Mouse (Mus musculus): ENCODE results near the gene Tdgf1. TPM values are rescaled to one million over a fixed set of nuclear protein-coding genes. Genes with fewer than 3 reads are reported as not detected.

The Tdgf1 gene
- total and polyA plus RNA-seq, 3 experiments: not detected

DNA sequence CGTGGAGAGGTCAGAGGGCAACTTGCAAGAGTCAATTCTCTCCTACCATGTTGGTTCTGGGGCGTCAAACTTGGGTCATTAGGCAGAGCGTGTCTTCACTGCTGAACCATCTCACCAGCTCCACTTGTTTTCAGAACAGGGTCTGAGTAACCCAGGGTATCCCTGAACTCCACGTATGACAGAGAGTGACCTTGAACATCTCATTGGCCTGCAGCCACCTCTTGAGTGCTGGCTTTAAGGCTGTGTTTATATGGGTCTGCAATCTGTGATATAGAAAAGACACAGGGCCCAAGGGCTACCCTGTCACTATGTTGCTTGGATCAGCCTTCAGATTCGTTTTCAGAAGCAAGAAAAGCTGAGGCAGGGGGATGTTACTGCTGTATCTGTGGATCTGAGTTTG is 13.7 kb upstream of the Tdgf1 start:
- in situ Hi-C loops (cut with MboI; ENCODE audit: low pct_ligation_motif_present, low pct_unique_long_range_greater_than_20kb, low sequenced_read_pairs) (no loop called here), dilution Hi-C loops (cut with MboI; ENCODE audit: extremely low pct_ligation_motif_present, extremely low pct_unique_long_range_greater_than_20kb, low sequenced_read_pairs) (no loop called here)
- no peak overlapping the region for H3K27ac ChIP-seq (ENCODE audit: insufficient read depth, low read depth)
- H3K27me3 ChIP-seq (replicated peaks): no peaks in the 10 kb centered on the region
- H3K4me2 ChIP-seq (ENCODE audit: insufficient read depth, low read depth, poor library complexity, severe bottlenecking): no peak overlapping the region
- H3K4me1 ChIP-seq (ENCODE audit: control insufficient read depth in 1 of 2, insufficient read depth in 2 of 2): peaks cover 1 to 2% of the 10 kb centered on the region in 2 experiments; a peak in 1 of 4 replicates
- no peak for TF ChIP-seq CTCF (conservative IDR thresholded peaks at IDR 0.05 in 1 of 2, IDR thresholded peaks at IDR 0.05 in 1 of 2; ENCODE audit: low read depth in 2 of 2, low read length in 2 of 2)
- TF ChIP-seq SIN3A (IDR thresholded peaks at IDR 0.05; ENCODE audit: low read length): no peak
- TF ChIP-seq KAT2A (IDR thresholded peaks at IDR 0.05; ENCODE audit: insufficient replicate concordance, low read length): no peak
- no peak for TF ChIP-seq E2F4 (IDR thresholded peaks at IDR 0.05; ENCODE audit: insufficient replicate concordance, low read depth, low read length)
- no peak for TF ChIP-seq ZKSCAN1 (IDR thresholded peaks at IDR 0.05; ENCODE audit: borderline replicate concordance, low read depth, low read length)
- no peak for TF ChIP-seq UBTF (IDR thresholded peaks at IDR 0.05; ENCODE audit: low read depth, low read length)
- TF ChIP-seq ZC3H11A (IDR thresholded peaks at IDR 0.05; ENCODE audit: low read depth, low read length): no peak
- TF ChIP-seq ZMIZ1 (IDR thresholded peaks at IDR 0.05; ENCODE audit: low read depth, low read length): no peak
- TF ChIP-seq MAZ (IDR thresholded peaks at IDR 0.05; ENCODE audit: low read depth, low read length): no peak
- no peak for TF ChIP-seq MEF2A (IDR thresholded peaks at IDR 0.05; ENCODE audit: borderline replicate concordance, low read depth, low read length)
- no peak for TF ChIP-seq PAX5 (IDR thresholded peaks at IDR 0.05; ENCODE audit: low read length)
- no peak for TF ChIP-seq CHD1 (IDR thresholded peaks at IDR 0.05; ENCODE audit: low read depth, low read length)
- no peaks in the 10 kb centered on the region for H3K79me2 ChIP-seq (replicated peaks; ENCODE audit: control insufficient read depth, extremely low read depth, insufficient read depth, poor library complexity, severe bottlenecking)
- no peak overlapping the region for H3K9ac ChIP-seq (ENCODE audit: insufficient read depth, low read depth)
- no peaks in the 10 kb centered on the region for H3K9me3 ChIP-seq (replicated peaks; ENCODE audit: low read length)
- no peak for DNase-seq (ENCODE audit: extremely low read depth)
- no peak overlapping the region for H3K4me3 ChIP-seq (replicated peaks in 1 of 3; ENCODE audit: low read depth in 2 of 3, low read length in 2 of 3, poor library complexity in 1 of 3)
- H3K36me3 ChIP-seq (replicated peaks in 1 of 2; ENCODE audit: control insufficient read depth in 1 of 2, insufficient read depth in 1 of 2, low read length in 1 of 2): no peaks in the 10 kb centered on the region

DNA sequence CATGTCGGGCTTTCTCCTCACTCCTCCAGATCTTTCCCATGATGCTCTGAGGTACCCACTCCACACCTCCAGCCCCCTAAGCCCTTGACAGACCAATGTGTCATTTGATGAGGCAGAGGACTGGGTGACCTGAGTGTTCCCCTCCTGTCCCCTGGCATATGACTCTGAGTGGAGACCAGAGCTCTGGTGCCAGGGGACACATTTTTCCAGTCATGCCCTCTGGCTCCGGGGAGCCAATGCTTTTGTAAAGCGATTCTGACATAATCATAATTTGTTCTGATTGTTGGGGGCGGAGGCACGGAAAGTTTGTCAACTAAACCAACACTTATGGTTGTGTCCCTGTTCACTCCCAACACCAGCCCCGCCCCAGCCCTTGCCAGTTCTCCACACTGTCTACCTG is 10.0 kb upstream of the Tdgf1 start:
- Histone ChIP-seq H3K4me1 (ENCODE audit: control insufficient read depth in 1 of 2, insufficient read depth in 2 of 2) (0 out of 4 replicates have a peak, but pooled peaks cover 0 to 2% of the 10 kb centered on the region in 2 experiments), H3K9me3 (replicated peaks; ENCODE audit: low read length) (no peaks in the 10 kb centered on the region), H3K36me3 (replicated peaks in 1 of 2; ENCODE audit: control insufficient read depth in 1 of 2, insufficient read depth in 1 of 2, low read length in 1 of 2) (no peaks in the 10 kb centered on the region), H3K4me2 (ENCODE audit: insufficient read depth, low read depth, poor library complexity, severe bottlenecking) (no peak overlapping the region), H3K27me3 (replicated peaks) (no peaks in the 10 kb centered on the region), H3K4me3 (replicated peaks in 1 of 3; ENCODE audit: low read depth in 2 of 3, low read length in 2 of 3, poor library complexity in 1 of 3) (no peak overlapping the region), H3K9ac (ENCODE audit: insufficient read depth, low read depth) (no peak overlapping the region), H3K79me2 (replicated peaks; ENCODE audit: control insufficient read depth, extremely low read depth, insufficient read depth, poor library complexity, severe bottlenecking) (no peaks in the 10 kb centered on the region), H3K27ac (ENCODE audit: insufficient read depth, low read depth) (no peak overlapping the region)
- in situ Hi-C loops (cut with MboI; ENCODE audit: low pct_ligation_motif_present, low pct_unique_long_range_greater_than_20kb, low sequenced_read_pairs): no loop called here
- TF ChIP-seq ZNF384 (IDR thresholded peaks at IDR 0.05; ENCODE audit: low read depth, low read length) (no peak), MYC (IDR thresholded peaks at IDR 0.05; ENCODE audit: low read depth, low read length) (no peak), SIN3A (IDR thresholded peaks at IDR 0.05; ENCODE audit: low read length) (no peak), JUND (conservative IDR thresholded peaks at IDR 0.05; ENCODE audit: low read depth, low read length) (no peak), MAZ (IDR thresholded peaks at IDR 0.05; ENCODE audit: low read depth, low read length) (no peak), ETS1 (conservative IDR thresholded peaks at IDR 0.05; ENCODE audit: low read depth, low read length) (no peak), MAFK (IDR thresholded peaks at IDR 0.05; ENCODE audit: insufficient replicate concordance, low read length) (no peak), CTCF (conservative IDR thresholded peaks at IDR 0.05 in 1 of 2, IDR thresholded peaks at IDR 0.05 in 1 of 2; ENCODE audit: low read depth in 2 of 2, low read length in 2 of 2) (no peak), RAD21 (IDR thresholded peaks at IDR 0.05; ENCODE audit: low read depth, low read length) (no peak), IRF4 (IDR thresholded peaks at IDR 0.05; ENCODE audit: low read depth, low read length) (no peak), E2F4 (IDR thresholded peaks at IDR 0.05; ENCODE audit: insufficient replicate concordance, low read depth, low read length) (no peak), EP300 (IDR thresholded peaks at IDR 0.05; ENCODE audit: low read length) (no peak), ELF1 (IDR thresholded peaks at IDR 0.05; ENCODE audit: low read depth, low read length) (no peak), RCOR1 (conservative IDR thresholded peaks at IDR 0.05; ENCODE audit: low read depth, low read length) (no peak), ZC3H11A (IDR thresholded peaks at IDR 0.05; ENCODE audit: low read depth, low read length) (no peak), KAT2A (IDR thresholded peaks at IDR 0.05; ENCODE audit: insufficient replicate concordance, low read length) (no peak)
- dilution Hi-C loops (cut with MboI; ENCODE audit: extremely low pct_ligation_motif_present, extremely low pct_unique_long_range_greater_than_20kb, low sequenced_read_pairs): no loop called here
- no peak for DNase-seq (ENCODE audit: extremely low read depth)

Data from CH12.LX (cell line).